Mouse (Mus musculus) forebrain, postnatal 0 days (tissue): ENCODE data around the gene Cdhr1. TPM values are rescaled to one million over a fixed set of nuclear protein-coding genes. Genes with fewer than 3 reads are reported as not detected.
A peak's percentile ranks its signal among the peaks of the same experiment; 100 is the strongest.
"Not testable (repeated sequence)": the region's sequence is repeated elsewhere in the genome, so short reads cannot be mapped to it uniquely, and the experiment has no call there.

ENCODE experiments used
- ATAC-seq: fragments of 200-750 bp; cut with Nextera tagmentation; 2 replicates; pipeline ENCODE4 v1.8.0; 2017; ENCODE audit warnings: mild to moderate bottlenecking, moderate library complexity
- DNase-seq: peaks from one replicate; pipeline ENCODE4 v3.0.0-alpha.2; 2015
- H3K27ac ChIP-seq: fragments of 300-500 bp; sonication (generic); 2 replicates; pipeline ENCODE4 v1.5.1; 2014; ENCODE audit warnings: low read depth, mild to moderate bottlenecking, antibody characterized with exemption, low read length, moderate library complexity, mixed read lengths
- H3K27me3 ChIP-seq: fragments of 300-500 bp; sonication (generic); 2 replicates; pipeline ENCODE4 v1.6.1; 2014; ENCODE audit warnings: mild to moderate bottlenecking, low read length, mixed read lengths; ENCODE audit not compliant: insufficient read depth
- H3K36me3 ChIP-seq: fragments of 300-500 bp; sonication (generic); 2 replicates; pipeline ENCODE4 v1.6.1; 2014; ENCODE audit warnings: mild to moderate bottlenecking, moderate library complexity; ENCODE audit not compliant: insufficient read depth
- H3K4me1 ChIP-seq: fragments of 300-500 bp; sonication (generic); 2 replicates; pipeline ENCODE4 v1.6.1; 2014; ENCODE audit warnings: antibody characterized with exemption; ENCODE audit not compliant: insufficient read depth
- H3K4me2 ChIP-seq: fragments of 300-500 bp; sonication (generic); 2 replicates; pipeline ENCODE4 v1.6.1; 2014; ENCODE audit warnings: low read depth, mild to moderate bottlenecking, moderate library complexity
- H3K4me3 ChIP-seq: fragments of 300-500 bp; sonication (generic); 2 replicates; pipeline ENCODE4 v1.5.1; 2014; ENCODE audit warnings: low read depth, low read length, mixed read lengths
- H3K9ac ChIP-seq: fragments of 300-500 bp; sonication (generic); 2 replicates; pipeline ENCODE4 v1.6.1; 2014; ENCODE audit warnings: mild to moderate bottlenecking
- H3K9me3 ChIP-seq: fragments of 300-500 bp; sonication (generic); 2 replicates; pipeline ENCODE4 v1.6.1; 2016; ENCODE audit warnings: low read length
- CTCF ChIP-seq: sonication (generic); IDR thresholded peaks from 2 replicates; pipeline ENCODE4 v1.5.1; 2016; ENCODE audit warnings: antibody characterized with exemption, control low read depth, low read depth
- WGBS: fragments of 180-500 bp; shearing (Covaris S2); extraction: QIAGEN DNeasy Blood & Tissue Kit; methylation state at CpG from one replicate; pipeline ENCODE4 v1.1.7; 2014; 5-methylcytosine and 5-hydroxymethylcytosine counted together
- polyA plus RNA-seq: library from polyadenylated mRNA; unstranded; fragments of >200 nt; fragmentation: Nextera tagmentation; extraction: Ambion mirVana; gene quantifications from 2 replicates; pipeline ENCODE4 v1.2.1, GENCODE M21; 2015
- total RNA-seq: library from RNA; depleted of rRNA; stranded (reverse); fragments of >200 nt; gene quantifications from 2 replicates; pipeline ENCODE4 v1.2.3, GENCODE M21; 2014; rRNA removed

The Cdhr1 gene
- total RNA-seq: 12.5 and 16.3 TPM in 2 replicates
- polyA plus RNA-seq: 10.1 and 14.4 TPM in 2 replicates

DNA sequence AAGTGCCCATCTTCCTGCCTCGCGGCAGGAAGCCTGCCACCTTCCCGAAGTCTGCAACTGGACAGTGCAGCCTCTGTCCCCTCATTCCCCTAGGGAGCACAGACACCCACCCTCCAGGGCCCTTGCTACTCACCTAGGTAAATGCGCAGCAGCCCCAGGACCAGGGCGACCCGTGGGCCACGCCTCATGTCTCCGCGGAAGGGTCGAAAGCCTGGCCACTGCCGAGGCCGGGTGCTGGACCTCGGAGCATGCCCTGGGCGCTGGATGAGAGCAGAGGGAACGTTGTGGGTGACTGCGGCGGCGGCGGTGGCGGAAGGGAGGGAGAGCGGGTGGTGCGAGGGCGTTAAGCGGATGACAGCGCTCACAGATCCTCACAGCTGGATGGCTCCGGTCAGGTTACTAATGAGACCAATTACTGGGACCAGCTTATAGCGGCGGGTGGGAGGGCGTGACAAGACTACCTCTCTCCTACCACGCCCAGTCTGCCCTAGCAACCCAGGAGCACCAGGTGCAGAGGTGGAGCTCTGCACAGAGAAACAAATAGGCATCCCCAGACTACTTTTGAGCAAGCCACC lies at the start of gene Cdhr1:
TSS of gene Cdhr1 (minus strand) at position 392 of the 575 bp plus-strand sequence.
- H3K9ac ChIP-seq: peak within 1 kb of the TSS; percentile 61
- ATAC-seq: peak; percentile 75
- DNase-seq: peak; percentile 26
- peak within 1 kb of the TSS; percentile 84 for H3K4me2 ChIP-seq
- H3K4me1 ChIP-seq: 0 out of 2 replicates have a peak, but pooled peaks cover 2% of the 10 kb centered on the region
- TF ChIP-seq CTCF: no peak
- WGBS: under 1% methylated on average over 30 of the region's 30 CpGs
- no peak within 1 kb of the TSS for H3K27ac ChIP-seq
- H3K36me3 ChIP-seq: no peaks in the 10 kb centered on the region
- no peaks in the 10 kb centered on the region for H3K9me3 ChIP-seq
- H3K4me3 ChIP-seq: peak within 1 kb of the TSS; percentile 44
- H3K27me3 ChIP-seq: no peaks in the 10 kb centered on the region

DNA sequence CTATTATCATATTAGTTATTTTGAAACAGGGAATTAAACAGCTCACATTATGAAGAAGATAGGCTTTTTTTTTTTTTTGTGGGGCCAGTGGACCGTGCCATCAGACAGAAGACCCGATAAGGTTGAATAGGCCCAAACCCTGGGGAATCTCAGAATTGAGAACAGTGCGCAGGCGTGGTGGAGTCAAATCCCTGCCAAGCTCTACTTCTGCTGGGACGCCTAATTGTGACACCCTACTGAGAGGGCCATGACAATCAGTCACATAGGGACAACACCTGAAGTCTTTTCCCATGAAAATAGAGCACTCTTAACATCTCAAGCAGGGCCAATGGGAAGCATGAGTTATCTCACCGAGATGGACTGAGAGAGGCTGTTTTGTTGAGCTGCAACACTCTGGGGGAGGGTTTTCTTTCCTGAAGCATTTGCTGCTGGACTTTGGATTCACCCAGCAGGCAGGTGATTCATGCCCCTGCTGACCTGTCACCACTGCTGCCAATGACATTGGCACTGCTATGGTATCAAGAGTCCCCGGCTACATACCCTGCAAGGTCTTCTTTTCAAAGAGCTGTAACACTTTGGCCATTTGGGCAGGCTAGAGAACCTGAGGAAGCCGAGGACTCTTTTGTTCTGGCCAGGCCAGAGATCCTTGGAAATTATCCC lies 41.0 kb upstream of the Cdhr1 start:
- Histone ChIP-seq H3K4me1 (peaks cover 1% of the 10 kb centered on the region; the same call in 1 of the 2 replicates), H3K9ac (no peak overlapping the region), H3K4me3 (no peak overlapping the region), H3K27ac (no peak overlapping the region), H3K27me3 (no peaks in the 10 kb centered on the region), H3K9me3 (no peaks in the 10 kb centered on the region), H3K36me3 (no peaks in the 10 kb centered on the region), H3K4me2 (no peak overlapping the region)
- TF ChIP-seq CTCF: no peak
- DNase-seq: no peak
- ATAC-seq: no peak
- WGBS: 49% methylated on average over 8 of the region's 8 CpGs

DNA sequence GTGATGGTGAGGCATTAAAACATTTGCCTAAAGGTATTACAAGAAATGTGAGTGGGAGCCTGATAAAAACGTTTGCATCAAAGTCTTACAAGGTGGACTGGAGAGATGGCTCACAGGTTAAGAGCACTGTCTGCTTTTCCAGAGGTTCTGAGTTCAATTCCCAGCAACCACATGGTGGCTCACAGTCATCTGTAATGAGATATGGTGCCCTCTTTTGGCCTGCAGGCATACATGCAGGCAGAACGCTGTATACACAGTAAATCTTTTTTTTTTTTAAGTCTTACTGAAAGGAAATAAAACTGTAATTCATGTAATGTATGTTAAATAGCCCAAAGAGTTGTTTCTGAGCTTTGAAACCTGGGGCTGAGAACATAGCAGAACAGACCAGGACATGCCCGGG lies 39.4 kb upstream of the Cdhr1 start:
- not testable (repeated sequence) for H3K9me3 ChIP-seq, H3K36me3 ChIP-seq, H3K9ac ChIP-seq, H3K4me2 ChIP-seq, H3K27me3 ChIP-seq, H3K27ac ChIP-seq, H3K4me3 ChIP-seq, DNase-seq, H3K4me1 ChIP-seq, ATAC-seq
- 0 out of 2 replicates have a peak, but pooled peaks have one; percentile 7 for TF ChIP-seq CTCF
- 71% methylated on average over 2 of the region's 3 CpGs for WGBS

DNA sequence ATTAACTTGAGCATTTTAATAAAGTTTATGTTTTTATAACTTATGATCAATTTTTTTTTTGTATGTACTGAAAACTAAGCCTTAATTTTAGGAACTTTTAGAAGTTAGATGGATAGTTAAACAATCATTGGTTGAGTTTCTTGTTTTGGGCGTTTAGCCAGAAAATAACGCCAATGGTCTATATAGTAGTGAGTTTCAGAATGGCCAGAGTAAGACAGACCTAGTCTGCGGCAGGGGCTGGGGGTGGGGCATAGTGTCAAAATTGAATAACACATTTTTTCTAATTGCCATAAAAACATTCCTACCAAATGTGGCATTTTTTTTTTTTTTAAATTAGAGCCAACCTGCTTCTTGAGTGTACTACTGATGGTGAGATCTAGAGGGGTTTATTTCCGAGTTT lies 38.0 kb upstream of the Cdhr1 start:
- H3K9ac ChIP-seq: no peak overlapping the region

DNA sequence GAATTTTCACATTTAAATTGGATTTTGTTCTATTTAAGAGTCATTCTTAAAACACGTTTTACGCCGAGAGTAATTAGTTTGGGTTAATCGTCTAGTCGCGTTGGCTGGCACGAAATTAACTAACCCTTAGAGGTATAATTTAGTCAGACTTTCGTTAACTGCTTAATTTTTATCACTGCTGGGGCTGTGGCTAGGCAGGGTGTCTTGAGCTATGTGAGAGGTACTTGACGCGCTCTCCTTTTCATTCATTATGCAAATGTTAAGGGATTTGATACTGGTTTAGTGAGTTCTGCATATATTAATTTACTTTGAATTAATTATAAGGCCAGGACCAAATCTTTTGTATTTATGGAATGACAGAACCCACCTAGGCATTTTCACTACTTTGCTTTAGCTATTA lies 37.5 kb upstream of the Cdhr1 start:
- H3K4me1 ChIP-seq: peaks cover 4% of the 10 kb centered on the region; the same call in 1 of the 2 replicates
- no peak for ATAC-seq

More for the DNA sequence above, 38.0 kb upstream of the Cdhr1 start:
- WGBS: 78% methylated on average over 4 of the region's 4 CpGs
- no peak overlapping the region for H3K4me3 ChIP-seq
- H3K27me3 ChIP-seq: no peaks in the 10 kb centered on the region
- ATAC-seq (no peak), DNase-seq (no peak)
- no peaks in the 10 kb centered on the region for H3K9me3 ChIP-seq
- no peak overlapping the region for H3K27ac ChIP-seq
- no peak for TF ChIP-seq CTCF
- no peak overlapping the region for H3K4me2 ChIP-seq
- peaks cover 9% of the 10 kb centered on the region for H3K36me3 ChIP-seq
- peaks cover 4% of the 10 kb centered on the region; the same call in 1 of the 2 replicates for H3K4me1 ChIP-seq

DNA sequence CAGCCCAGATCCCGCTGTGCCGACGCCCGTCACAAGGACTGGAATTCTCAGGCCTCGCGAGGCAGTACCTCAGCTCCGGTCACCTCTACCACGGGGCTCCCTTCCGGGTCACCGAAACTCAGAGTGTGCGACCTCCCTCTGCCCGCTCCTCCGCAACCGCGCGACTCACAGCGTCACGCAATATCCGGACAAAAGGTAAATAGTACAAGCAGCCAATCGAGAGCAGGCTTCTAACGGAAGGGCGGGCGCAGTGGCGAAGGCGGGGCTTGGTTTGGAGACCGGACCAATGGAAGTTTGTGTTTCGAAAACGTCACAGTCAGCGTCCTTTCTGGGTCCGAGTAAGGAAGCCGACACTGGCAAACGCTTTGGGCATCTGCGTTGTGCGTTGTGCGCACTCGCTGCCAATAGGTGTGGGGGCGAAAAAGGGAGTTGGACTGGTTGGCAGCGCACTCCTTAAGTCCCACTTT lies 37.0 kb upstream of the Cdhr1 start, which contains the start of gene Ghitm:
TSS of gene Ghitm (minus strand) at position 146 of the 467 bp plus-strand sequence.
- H3K4me1 ChIP-seq: peaks cover 4% of the 10 kb centered on the region; the same call in 1 of the 2 replicates
- H3K4me3 ChIP-seq: peak within 1 kb of the TSS; percentile 92
- peaks cover 13% of the 10 kb centered on the region for H3K36me3 ChIP-seq
- no peak for TF ChIP-seq CTCF
- peak within 1 kb of the TSS; percentile 91 for H3K9ac ChIP-seq
- no peaks in the 10 kb centered on the region for H3K9me3 ChIP-seq
- peak; percentile 97 for DNase-seq
- H3K4me2 ChIP-seq: peak within 1 kb of the TSS; percentile 62
- under 1% methylated on average over 38 of the region's 38 CpGs for WGBS
- ATAC-seq: peak; percentile 99
- H3K27ac ChIP-seq: peak within 1 kb of the TSS; percentile 84
- H3K27me3 ChIP-seq: no peaks in the 10 kb centered on the region

More for the DNA sequence above, 37.5 kb upstream of the Cdhr1 start:
- Histone ChIP-seq H3K36me3 (peaks cover 9% of the 10 kb centered on the region), H3K9me3 (no peaks in the 10 kb centered on the region), H3K27ac (peak overlapping the region; percentile 62; the same call in 1 of the 2 replicates), H3K27me3 (no peaks in the 10 kb centered on the region), H3K4me3 (peak overlapping the region; percentile 92), H3K9ac (peak overlapping the region; percentile 91), H3K4me2 (peak overlapping the region; percentile 62)
- no peak for TF ChIP-seq CTCF
- under 1% methylated on average over 10 of the region's 10 CpGs for WGBS
- DNase-seq: no peak
